Mouse (Mus musculus) liver, embryonic 15.5 days (tissue): ENCODE results near the gene Dmac1. TPM values are rescaled to one million over a fixed set of nuclear protein-coding genes. Genes with fewer than 3 reads are reported as not detected.
"Not testable (repeated sequence)": the region's sequence is repeated elsewhere in the genome, so short reads cannot be mapped to it uniquely, and the experiment has no call there.

ENCODE experiments used
- ATAC-seq: fragments of 200-750 bp; cut with Nextera tagmentation; 2 replicates; pipeline ENCODE4 v1.8.0; 2017; ENCODE audit warnings: moderate number of reproducible peaks, mild to moderate bottlenecking, moderate library complexity; ENCODE audit not compliant: insufficient read depth
- H3K27ac ChIP-seq: fragments of 300-500 bp; sonication (generic); replicated peaks from 2 replicates; pipeline ENCODE4 v1.5.1; 2015; ENCODE audit warnings: mild to moderate bottlenecking, inconsistent platforms
- H3K27me3 ChIP-seq: fragments of 300-500 bp; sonication (generic); 2 replicates; pipeline ENCODE4 v1.6.1; 2015; ENCODE audit warnings: mild to moderate bottlenecking, inconsistent platforms
- H3K36me3 ChIP-seq: fragments of 300-500 bp; sonication (generic); replicated peaks from 2 replicates; pipeline ENCODE4 v1.6.1; 2015; ENCODE audit warnings: moderate library complexity, mild to moderate bottlenecking, inconsistent platforms
- H3K4me1 ChIP-seq: fragments of 300-500 bp; sonication (generic); replicated peaks from 2 replicates; pipeline ENCODE4 v1.6.1; 2015; ENCODE audit warnings: inconsistent platforms
- H3K4me2 ChIP-seq: fragments of 300-500 bp; sonication (generic); 2 replicates; pipeline ENCODE4 v1.6.1; 2015; ENCODE audit warnings: moderate library complexity, mild to moderate bottlenecking, inconsistent platforms
- H3K4me3 ChIP-seq: fragments of 300-500 bp; sonication (generic); replicated peaks from 2 replicates; pipeline ENCODE4 v1.5.1; 2015; ENCODE audit warnings: mild to moderate bottlenecking, inconsistent platforms
- H3K9ac ChIP-seq: fragments of 300-500 bp; sonication (generic); 2 replicates; pipeline ENCODE4 v1.6.1; 2015; ENCODE audit warnings: moderate library complexity, mild to moderate bottlenecking, inconsistent platforms
- H3K9me3 ChIP-seq: fragments of 300-500 bp; sonication (generic); replicated peaks from 2 replicates; pipeline ENCODE4 v1.6.1; 2016; ENCODE audit warnings: inconsistent platforms
- WGBS: fragments of 180-500 bp; shearing (Covaris S2); methylation state at CpG from one replicate; pipeline ENCODE4 v1.1.7; 2015; ENCODE audit warnings: mixed read lengths; ENCODE audit not compliant: insufficient replicate concordance; 5-methylcytosine and 5-hydroxymethylcytosine counted together
- polyA plus RNA-seq: library from polyadenylated mRNA; unstranded; fragments of >200 nt; fragmentation: Nextera tagmentation; extraction: Ambion mirVana; gene quantifications from 2 replicates; pipeline ENCODE4 v1.2.1, GENCODE M21; 2015

The Dmac1 gene
- polyA plus RNA-seq, 1 experiment from 2014 or later = 50.5 TPM

- 25% methylated on average over 2 of the region's 2 CpGs for WGBS
- no peak overlapping the region for H3K4me3 ChIP-seq
- H3K27ac ChIP-seq = no peak overlapping the region
- no peaks in the 10 kb centered on the region for H3K27me3 ChIP-seq
- H3K4me1 ChIP-seq = no peaks in the 10 kb centered on the region
- H3K36me3 ChIP-seq = no peaks in the 10 kb centered on the region
- no peak overlapping the region for H3K9ac ChIP-seq
- no peak overlapping the region for H3K4me2 ChIP-seq
- no peaks in the 10 kb centered on the region for H3K9me3 ChIP-seq
- ATAC-seq = no peak
These were observed 10.2 kb downstream of the Dmac1 start for GRCm38 (mm10) chr4:75267866-75268265.

GRCm38 (mm10) chr4:75266773-75267550 is 11.1 kb downstream of the Dmac1 start:
- no peak for ATAC-seq
- 22% methylated on average over 6 of the region's 6 CpGs for WGBS

GRCm38 (mm10) chr4:75264219-75264618 is 13.9 kb downstream of the Dmac1 start:
- no peak for ATAC-seq

More at GRCm38 (mm10) chr4:75266773-75267550, 11.1 kb downstream of the Dmac1 start:
- no peak overlapping the region for H3K4me2 ChIP-seq
- no peak overlapping the region for H3K27ac ChIP-seq
- no peak overlapping the region for H3K4me3 ChIP-seq
- no peak overlapping the region for H3K9ac ChIP-seq
- no peaks in the 10 kb centered on the region for H3K9me3 ChIP-seq
- no peaks in the 10 kb centered on the region for H3K27me3 ChIP-seq
- H3K4me1 ChIP-seq = no peaks in the 10 kb centered on the region
- H3K36me3 ChIP-seq = no peaks in the 10 kb centered on the region

GRCm38 (mm10) chr4:75263556-75264129 is 14.5 kb downstream of the Dmac1 start:
- Histone ChIP-seq H3K9ac (no peak overlapping the region), H3K9me3 (no peaks in the 10 kb centered on the region), H3K27me3 (no peaks in the 10 kb centered on the region), H3K4me3 (no peak overlapping the region), H3K36me3 (no peaks in the 10 kb centered on the region), H3K27ac (no peak overlapping the region), H3K4me1 (no peaks in the 10 kb centered on the region), H3K4me2 (no peak overlapping the region)
- 70% methylated on average over 3 of the region's 3 CpGs for WGBS
- ATAC-seq = no peak

More at GRCm38 (mm10) chr4:75264219-75264618, 13.9 kb downstream of the Dmac1 start:
- Histone ChIP-seq H3K27me3 (no peaks in the 10 kb centered on the region), H3K27ac (no peak overlapping the region), H3K9ac (no peak overlapping the region), H3K9me3 (no peaks in the 10 kb centered on the region), H3K4me1 (no peaks in the 10 kb centered on the region), H3K4me2 (no peak overlapping the region), H3K36me3 (no peaks in the 10 kb centered on the region), H3K4me3 (no peak overlapping the region)
- 66% methylated on average over 2 of the region's 2 CpGs for WGBS

GRCm38 (mm10) chr4:75262423-75262822 is 15.7 kb downstream of the Dmac1 start:
- H3K9ac ChIP-seq = no peak overlapping the region
- WGBS = 39% methylated on average over 7 of the region's 7 CpGs
- H3K27me3 ChIP-seq = no peaks in the 10 kb centered on the region
- no peak overlapping the region for H3K4me2 ChIP-seq
- no peak for ATAC-seq
- H3K27ac ChIP-seq = no peak overlapping the region
- H3K9me3 ChIP-seq = no peaks in the 10 kb centered on the region
- no peak overlapping the region for H3K4me3 ChIP-seq
- no peaks in the 10 kb centered on the region for H3K4me1 ChIP-seq
- no peaks in the 10 kb centered on the region for H3K36me3 ChIP-seq

GRCm38 (mm10) chr4:75260156-75260555 is 17.9 kb downstream of the Dmac1 start:
- no peaks in the 10 kb centered on the region for H3K36me3 ChIP-seq
- ATAC-seq = no peak
- no peaks in the 10 kb centered on the region for H3K27me3 ChIP-seq
- no peak overlapping the region for H3K4me3 ChIP-seq
- 54% methylated on average over 6 of the region's 6 CpGs for WGBS
- no peak overlapping the region for H3K27ac ChIP-seq
- no peak overlapping the region for H3K9ac ChIP-seq
- no peaks in the 10 kb centered on the region for H3K9me3 ChIP-seq
- H3K4me2 ChIP-seq = no peak overlapping the region
- H3K4me1 ChIP-seq = no peaks in the 10 kb centered on the region

- H3K4me2 ChIP-seq = no peak overlapping the region
- H3K4me1 ChIP-seq = no peaks in the 10 kb centered on the region
- 68% methylated on average over 3 of the region's 3 CpGs for WGBS
- no peak overlapping the region for H3K27ac ChIP-seq
- H3K9me3 ChIP-seq = no peaks in the 10 kb centered on the region
- no peaks in the 10 kb centered on the region for H3K27me3 ChIP-seq
- no peaks in the 10 kb centered on the region for H3K36me3 ChIP-seq
- no peak for ATAC-seq
- no peak overlapping the region for H3K9ac ChIP-seq
- H3K4me3 ChIP-seq = no peak overlapping the region
These were observed 18.7 kb downstream of the Dmac1 start for GRCm38 (mm10) chr4:75259447-75259846.

GRCm38 (mm10) chr4:75234602-75235001 is 43.5 kb downstream of the Dmac1 start:
- not testable (repeated sequence) for H3K27ac ChIP-seq, H3K4me1 ChIP-seq, H3K36me3 ChIP-seq, H3K4me3 ChIP-seq, H3K9me3 ChIP-seq, ATAC-seq, H3K27me3 ChIP-seq, H3K4me2 ChIP-seq, H3K9ac ChIP-seq
- 52% methylated on average over 3 of the region's 3 CpGs for WGBS
